Mouse (Mus musculus) stomach, postnatal 0 days (tissue): Measurements from ENCODE around the gene Ski. TPM values are rescaled to one million over a fixed set of nuclear protein-coding genes. Genes with fewer than 3 reads are reported as not detected.
A peak's percentile ranks its signal among the peaks of the same experiment; 100 is the strongest.

ENCODE experiments used
- ATAC-seq: fragments of 200-750 bp; cut with Nextera tagmentation; 2 replicates; pipeline ENCODE4 v1.8.0; 2017; ENCODE audit not compliant: low FRiP score, low TSS enrichment
- DNase-seq: peaks from one replicate; pipeline ENCODE4 v3.0.0-alpha.2; 2016; ENCODE audit warnings: low spot score
- H3K27ac ChIP-seq: fragments of 300-500 bp; sonication (generic); replicated peaks from 2 replicates; pipeline ENCODE4 v1.5.1; 2014; ENCODE audit warnings: mild to moderate bottlenecking, control low read depth
- H3K27me3 ChIP-seq: fragments of 300-500 bp; sonication (generic); 2 replicates; pipeline ENCODE4 v1.6.1; 2014; ENCODE audit warnings: low read length; ENCODE audit not compliant: control insufficient read depth, insufficient read depth
- H3K36me3 ChIP-seq: fragments of 300-500 bp; sonication (generic); 2 replicates; pipeline ENCODE4 v1.6.1; 2014; ENCODE audit warnings: low read length, mixed read lengths; ENCODE audit not compliant: control insufficient read depth, insufficient read depth
- H3K4me1 ChIP-seq: fragments of 300-500 bp; sonication (generic); replicated peaks from 2 replicates; pipeline ENCODE4 v1.6.1; 2014; ENCODE audit warnings: antibody characterized with exemption; ENCODE audit not compliant: control insufficient read depth, insufficient read depth
- H3K4me2 ChIP-seq: fragments of 300-500 bp; sonication (generic); replicated peaks from 2 replicates; pipeline ENCODE4 v1.6.1; 2014; ENCODE audit warnings: low read depth, mild to moderate bottlenecking, control low read depth, moderate library complexity
- H3K4me3 ChIP-seq: fragments of 300-500 bp; sonication (generic); 2 replicates; pipeline ENCODE4 v1.5.1; 2014; ENCODE audit warnings: low read depth, low read length, control low read depth
- H3K9ac ChIP-seq: fragments of 300-500 bp; sonication (generic); 2 replicates; pipeline ENCODE4 v1.6.1; 2014; ENCODE audit warnings: mild to moderate bottlenecking, low read length, control low read depth, mixed read lengths
- H3K9me3 ChIP-seq: fragments of 300-500 bp; sonication (generic); 2 replicates; pipeline ENCODE4 v1.6.1; 2016; ENCODE audit warnings: low read length; ENCODE audit not compliant: control insufficient read depth
- CTCF ChIP-seq: IDR thresholded peaks from 2 replicates; pipeline ENCODE4 v1.5.1; 2016; ENCODE audit warnings: antibody characterized with exemption, low read depth, mild to moderate bottlenecking, moderate library complexity
- EP300 ChIP-seq: optimal IDR thresholded peaks from 2 replicates; pipeline ENCODE3; 2016; ENCODE audit warnings: antibody characterized with exemption
- WGBS: fragments of 180-500 bp; shearing (Covaris S2); extraction: QIAGEN DNeasy Blood & Tissue Kit; methylation state at CpG from one replicate; pipeline ENCODE4 v1.1.7; 2014; 5-methylcytosine and 5-hydroxymethylcytosine counted together
- polyA plus RNA-seq: library from polyadenylated mRNA; unstranded; fragments of >200 nt; fragmentation: Nextera tagmentation; extraction: Ambion mirVana; gene quantifications from 2 replicates; pipeline ENCODE4 v1.2.1, GENCODE M21; 2015

The Ski gene
- polyA plus RNA-seq = 9.7 and 10.8 TPM in 2 replicates

GRCm38 (mm10) chr4:155222552-155222840 lies at the start of gene Ski:
Ski (minus strand) TSS chr4:155222592.
- DNase-seq = no peak
- Histone ChIP-seq H3K4me1 (peaks cover 22% of the 10 kb centered on the region), H3K27me3 (no peaks in the 10 kb centered on the region), H3K9me3 (no peaks in the 10 kb centered on the region), H3K9ac (peak within 1 kb of the TSS; percentile 96), H3K4me3 (peak within 1 kb of the TSS; percentile 83), H3K27ac (peak within 1 kb of the TSS; percentile 97), H3K4me2 (peak within 1 kb of the TSS; percentile 95), H3K36me3 (no peaks in the 10 kb centered on the region)
- TF ChIP-seq EP300 (no peak), CTCF (no peak)
- WGBS = 0% methylated on average over 1 of the region's 63 CpGs
- ATAC-seq = no peak

DNA sequence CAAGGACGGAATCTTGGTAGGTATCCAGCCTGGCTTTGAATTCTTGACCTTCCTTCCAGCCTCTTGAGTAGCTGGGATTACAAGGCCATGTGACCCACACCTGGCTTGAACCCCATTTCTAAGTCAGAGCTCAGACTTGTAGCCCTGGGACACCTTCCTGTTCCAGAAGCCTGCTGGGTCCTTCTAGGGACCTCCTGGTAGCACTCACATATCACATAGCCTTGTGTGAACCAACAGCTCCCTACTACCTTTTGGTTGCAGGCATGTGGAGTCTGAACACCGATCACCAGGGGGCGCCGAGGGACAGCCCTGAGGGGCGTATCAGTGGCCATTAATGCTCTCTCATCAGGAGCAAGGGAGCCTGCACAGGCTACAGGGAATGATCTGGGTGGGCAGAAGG lies 46.0 kb upstream of the Ski start:
- ATAC-seq = peak; percentile 45; the same call in 1 of the 2 replicates

DNA sequence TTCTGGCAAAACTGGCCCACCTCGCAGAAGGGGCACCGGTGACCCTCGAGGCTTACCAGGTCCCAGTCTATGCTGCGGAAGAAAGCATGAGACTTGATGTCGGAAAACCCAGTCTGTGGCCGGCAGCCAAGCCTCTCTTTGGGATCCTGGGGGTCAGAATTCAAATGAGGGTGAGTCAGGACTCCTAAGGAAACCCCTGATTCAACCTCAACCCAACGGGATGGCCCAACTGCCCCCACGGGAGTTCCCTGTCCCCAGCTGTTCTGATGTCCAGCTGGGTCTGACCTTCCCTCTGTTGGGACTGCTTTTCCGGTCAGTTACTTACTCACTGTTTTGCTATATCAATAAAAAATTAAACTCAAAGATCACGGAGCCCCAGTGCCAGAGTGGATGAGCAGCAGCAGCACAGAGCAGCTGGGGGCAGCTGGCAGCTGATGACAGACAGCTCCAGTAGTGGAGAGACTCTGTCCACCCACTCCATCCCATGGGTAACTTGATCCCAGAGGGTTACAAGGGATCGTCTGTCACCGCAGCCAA lies 45.3 kb upstream of the Ski start:
- H3K4me3 ChIP-seq = no peak overlapping the region
- peaks cover 3% of the 10 kb centered on the region; the same call in 1 of the 2 replicates for H3K4me1 ChIP-seq
- WGBS = 51% methylated on average over 12 of the region's 12 CpGs
- TF ChIP-seq CTCF (no peak), EP300 (no peak)
- 0 out of 2 replicates have a peak overlapping the region, but pooled peaks have one; percentile 30 for H3K27ac ChIP-seq
- no peaks in the 10 kb centered on the region for H3K9me3 ChIP-seq
- H3K9ac ChIP-seq = no peak overlapping the region
- DNase-seq = no peak
- ATAC-seq = peak; percentile 28; the same call in 1 of the 2 replicates
- no peak overlapping the region for H3K4me2 ChIP-seq
- no peaks in the 10 kb centered on the region for H3K36me3 ChIP-seq
- no peaks in the 10 kb centered on the region for H3K27me3 ChIP-seq

More for the DNA sequence above, 46.0 kb upstream of the Ski start:
- H3K9ac ChIP-seq = no peak overlapping the region
- no peaks in the 10 kb centered on the region for H3K36me3 ChIP-seq
- WGBS = 23% methylated on average over 5 of the region's 5 CpGs
- no peaks in the 10 kb centered on the region for H3K9me3 ChIP-seq
- H3K4me1 ChIP-seq = peaks cover 3% of the 10 kb centered on the region; the same call in 1 of the 2 replicates
- H3K4me2 ChIP-seq = no peak overlapping the region
- no peaks in the 10 kb centered on the region for H3K27me3 ChIP-seq
- no peak overlapping the region for H3K27ac ChIP-seq
- TF ChIP-seq EP300 = no peak
- TF ChIP-seq CTCF = peak; percentile 78
- H3K4me3 ChIP-seq = no peak overlapping the region
- peak; percentile 71 for DNase-seq

GRCm38 (mm10) chr4:155267047-155267543 lies 44.7 kb upstream of the Ski start:
- no peak for DNase-seq

GRCm38 (mm10) chr4:155264521-155265321 lies 42.3 kb upstream of the Ski start:
- WGBS = 85% methylated on average over 3 of the region's 3 CpGs
- no peaks in the 10 kb centered on the region for H3K27me3 ChIP-seq
- TF ChIP-seq EP300 (no peak), CTCF (no peak)
- no peak overlapping the region for H3K4me3 ChIP-seq
- H3K9ac ChIP-seq = no peak overlapping the region
- no peak overlapping the region for H3K4me2 ChIP-seq
- DNase-seq (no peak), ATAC-seq (no peak)
- H3K27ac ChIP-seq = no peak overlapping the region
- 0 out of 2 replicates have a peak, but pooled peaks cover 3% of the 10 kb centered on the region for H3K9me3 ChIP-seq
- H3K36me3 ChIP-seq = no peaks in the 10 kb centered on the region
- H3K4me1 ChIP-seq = peaks cover 3% of the 10 kb centered on the region; the same call in 1 of the 2 replicates

More at GRCm38 (mm10) chr4:155267047-155267543, 44.7 kb upstream of the Ski start:
- no peaks in the 10 kb centered on the region for H3K27me3 ChIP-seq
- no peaks in the 10 kb centered on the region for H3K36me3 ChIP-seq
- TF ChIP-seq EP300 (no peak), CTCF (no peak)
- no peak overlapping the region for H3K9ac ChIP-seq
- 29% methylated on average over 7 of the region's 7 CpGs for WGBS
- no peak for ATAC-seq
- H3K27ac ChIP-seq = 0 out of 2 replicates have a peak overlapping the region, but pooled peaks have one; percentile 30
- H3K4me3 ChIP-seq = no peak overlapping the region
- H3K9me3 ChIP-seq = no peaks in the 10 kb centered on the region
- H3K4me1 ChIP-seq = peaks cover 3% of the 10 kb centered on the region; the same call in 1 of the 2 replicates
- no peak overlapping the region for H3K4me2 ChIP-seq
